Mouse (Mus musculus) kidney, adult 2 months (tissue): ENCODE results near the gene Egfl7. TPM values are rescaled to one million over a fixed set of nuclear protein-coding genes. Genes with fewer than 3 reads are reported as not detected.

Source experiments
- DNase-seq: peaks from one replicate; pipeline ENCODE4 v3.0.0; 2021
- H3K27ac ChIP-seq: fragments of 200-500 bp; 2 replicates; pipeline ENCODE4 v1.5.1; 2012; ENCODE audit warnings: low read depth, low read length, control low read depth, inconsistent platforms; ENCODE audit not compliant: insufficient read depth
- H3K27me3 ChIP-seq: fragments of 200-500 bp; replicated peaks from 2 replicates; pipeline ENCODE4 v1.6.1; 2012; ENCODE audit warnings: mild to moderate bottlenecking, moderate library complexity, low read length, inconsistent platforms; ENCODE audit not compliant: control insufficient read depth, insufficient read depth
- H3K36me3 ChIP-seq: fragments of 200-500 bp; 2 replicates; pipeline ENCODE4 v1.6.1; 2012; ENCODE audit warnings: mild to moderate bottlenecking, moderate library complexity, low read length, inconsistent platforms; ENCODE audit not compliant: control insufficient read depth, insufficient read depth
- H3K4me1 ChIP-seq: fragments of 200-500 bp; 2 replicates; pipeline ENCODE4 v1.6.1; 2011; ENCODE audit warnings: low read length; ENCODE audit not compliant: control insufficient read depth, insufficient read depth
- H3K4me3 ChIP-seq: fragments of 200-500 bp; 2 replicates; pipeline ENCODE4 v1.5.1; 2011; ENCODE audit warnings: mild to moderate bottlenecking, low read depth, low read length, control low read depth; ENCODE audit not compliant: insufficient read depth
- CTCF ChIP-seq: fragments of 200-500 bp; conservative IDR thresholded peaks from 2 replicates; pipeline ENCODE4 v1.5.1; 2011; ENCODE audit warnings: low read depth, mild to moderate bottlenecking, control low read depth, low read length, moderate library complexity, mixed read lengths; ENCODE audit not compliant: insufficient read depth, insufficient read length
- POLR2A ChIP-seq: fragments of 200-500 bp; IDR thresholded peaks from one replicate; pipeline ENCODE4 v1.6.1; 2011; ENCODE audit warnings: low read depth, low read length, control low read depth
- WGBS: fragments of 180-500 bp; shearing (Covaris S2); methylation state at CpG from one replicate; pipeline ENCODE4 v1.1.7; 2018; 5-methylcytosine and 5-hydroxymethylcytosine counted together
- polyA plus RNA-seq: library from polyadenylated mRNA; depleted of rRNA; stranded (reverse); fragments of >200 nt; gene quantifications from 2 replicates; pipeline ENCODE4 v1.2.3, GENCODE M21; 2012

Gene Egfl7
- polyA plus RNA-seq, 1 experiment, result 297 TPM

DNA sequence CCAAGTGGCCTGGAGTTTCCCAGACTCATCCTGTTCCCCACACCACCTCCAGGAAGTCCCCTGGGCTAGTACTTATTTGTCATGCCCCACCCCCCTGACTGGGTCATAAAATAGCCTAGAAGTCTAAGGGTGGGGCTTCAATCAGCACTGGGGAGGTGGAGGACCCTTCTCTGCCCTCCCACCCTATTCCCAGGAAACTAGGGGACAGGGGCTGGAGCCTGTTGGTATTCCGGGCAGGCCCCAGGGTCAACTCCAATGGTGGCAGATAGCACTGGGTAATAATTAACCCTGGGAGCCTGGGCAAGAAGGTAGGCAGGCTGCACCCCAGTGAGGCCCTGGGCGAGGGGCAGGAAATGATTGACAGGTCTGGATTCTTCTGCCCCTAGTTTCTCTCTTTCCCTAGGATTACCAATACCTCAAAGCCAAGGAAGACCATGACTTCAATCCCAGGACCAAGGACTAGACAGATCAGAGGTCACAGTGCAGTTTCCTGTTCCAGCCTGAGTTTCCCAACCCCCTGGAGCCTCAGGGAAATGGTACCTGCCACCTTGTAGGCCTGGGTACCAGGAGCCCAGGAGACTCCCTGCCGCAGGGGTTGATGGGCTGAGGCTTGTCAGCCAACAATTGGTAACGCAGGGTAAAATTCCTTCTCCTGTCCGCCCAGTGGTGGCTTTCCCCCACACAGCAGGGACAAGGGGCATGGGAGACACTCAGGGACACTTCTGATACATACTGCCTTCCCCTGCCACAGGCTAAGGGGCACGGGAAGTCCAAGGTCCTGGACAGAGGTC is 15.3 kb downstream of the Egfl7 start:
- Histone ChIP-seq H3K27ac (peak overlapping the region; percentile 62), H3K4me1 (peaks cover 22% of the 10 kb centered on the region), H3K4me3 (no peak overlapping the region), H3K36me3 (no peaks in the 10 kb centered on the region; the same call in 1 of the 2 replicates), H3K27me3 (no peaks in the 10 kb centered on the region)
- TF ChIP-seq POLR2A, result no peak
- 0 out of 2 replicates have a peak, but pooled peaks have one; percentile 5 for TF ChIP-seq CTCF
- DNase-seq, result peak; percentile 90
- 27% methylated on average over 6 of the region's 6 CpGs for WGBS

DNA sequence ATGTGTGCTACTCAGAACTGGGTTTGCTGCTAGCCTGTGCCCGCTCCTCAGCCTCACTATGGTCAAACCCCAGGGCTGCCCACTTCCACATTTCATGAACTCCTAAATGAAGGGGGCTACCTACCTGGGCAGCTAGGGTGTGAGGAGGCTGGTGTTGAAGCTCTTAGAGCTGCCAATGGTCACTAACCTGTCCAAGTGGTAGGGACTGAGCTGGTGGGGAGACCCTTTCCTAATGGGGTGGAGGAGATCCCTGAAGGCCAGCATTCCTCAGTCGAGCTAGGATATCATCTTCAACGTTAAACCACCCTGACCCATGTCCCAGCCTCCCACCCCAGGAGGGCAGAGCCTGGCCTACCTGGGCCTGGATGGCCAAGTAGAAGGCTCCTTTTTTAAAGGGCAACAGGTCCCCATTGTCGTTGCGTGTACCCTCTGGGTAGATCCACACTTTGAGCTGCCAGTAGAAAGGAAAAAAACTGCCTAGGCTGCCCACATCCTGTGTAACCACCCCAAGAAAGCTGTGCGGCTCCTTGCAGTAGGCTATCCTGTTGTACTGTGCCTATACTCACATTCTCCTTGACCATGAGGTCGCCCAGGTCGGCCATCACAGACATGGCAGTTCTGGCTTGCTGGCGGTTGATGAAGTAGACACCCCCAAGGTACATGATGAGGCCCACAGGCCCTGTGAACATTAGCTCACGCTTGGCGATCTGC is 16.1 kb downstream of the Egfl7 start:
- no peak for TF ChIP-seq CTCF
- no peak for TF ChIP-seq POLR2A
- H3K4me1 ChIP-seq, result peaks cover 28% of the 10 kb centered on the region
- H3K36me3 ChIP-seq, result no peaks in the 10 kb centered on the region; the same call in 1 of the 2 replicates
- no peak for DNase-seq
- no peak overlapping the region for H3K4me3 ChIP-seq
- H3K27ac ChIP-seq, result peak overlapping the region; percentile 62
- H3K27me3 ChIP-seq, result no peaks in the 10 kb centered on the region
- 69% methylated on average over 11 of the region's 11 CpGs for WGBS

DNA sequence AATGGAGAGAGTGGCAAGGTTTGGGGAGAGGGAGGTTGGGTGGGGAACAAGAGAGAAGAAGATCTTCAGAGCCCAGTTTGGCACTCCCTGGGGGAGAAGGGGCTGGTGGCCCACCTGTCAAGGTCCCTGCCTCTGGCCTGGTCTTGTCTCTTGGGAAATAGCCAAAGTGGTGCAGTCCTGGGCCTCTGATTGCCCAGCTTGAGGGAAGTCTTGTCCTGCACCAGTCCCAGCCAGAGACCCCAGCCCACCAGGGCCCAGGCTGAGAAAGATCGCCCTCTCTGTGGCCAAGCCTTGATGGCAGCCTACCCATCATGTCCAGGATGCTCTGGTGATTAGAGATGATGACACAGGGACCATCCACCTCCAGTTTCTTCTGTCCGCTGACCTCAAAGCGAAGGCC is 17.1 kb downstream of the Egfl7 start:
- DNase-seq, result no peak
- H3K27me3 ChIP-seq, result no peaks in the 10 kb centered on the region
- WGBS, result 91% methylated on average over 3 of the region's 3 CpGs
- no peak overlapping the region for H3K4me3 ChIP-seq
- TF ChIP-seq POLR2A (no peak), CTCF (no peak)
- peaks cover 28% of the 10 kb centered on the region for H3K4me1 ChIP-seq
- H3K27ac ChIP-seq, result no peak overlapping the region
- no peaks in the 10 kb centered on the region; the same call in 1 of the 2 replicates for H3K36me3 ChIP-seq

DNA sequence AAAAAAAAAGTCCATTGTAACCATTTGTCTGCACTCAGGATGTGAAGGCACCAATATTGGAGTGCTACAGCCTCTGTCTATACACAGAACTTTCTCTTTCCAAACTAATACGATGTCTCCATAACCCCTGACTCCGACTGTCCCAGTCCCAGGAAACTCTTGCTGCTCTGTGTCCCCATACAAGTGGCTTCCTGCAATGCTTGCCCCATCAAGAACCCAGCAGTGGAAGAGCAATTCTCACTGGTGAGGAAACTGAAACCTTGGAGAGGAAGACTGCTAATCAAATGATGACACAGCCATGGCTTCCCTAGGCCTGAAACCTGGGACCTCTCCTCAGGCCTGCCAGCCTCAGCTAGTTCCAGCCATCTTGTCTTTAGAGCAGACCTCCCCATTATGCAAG is 18.0 kb downstream of the Egfl7 start:
- TF ChIP-seq POLR2A (no peak), CTCF (no peak)
- Histone ChIP-seq H3K27me3 (no peaks in the 10 kb centered on the region), H3K4me3 (no peak overlapping the region), H3K27ac (no peak overlapping the region), H3K4me1 (peaks cover 28% of the 10 kb centered on the region), H3K36me3 (no peaks in the 10 kb centered on the region; the same call in 1 of the 2 replicates)
- DNase-seq, result no peak
- 78% methylated on average over 2 of the region's 2 CpGs for WGBS

DNA sequence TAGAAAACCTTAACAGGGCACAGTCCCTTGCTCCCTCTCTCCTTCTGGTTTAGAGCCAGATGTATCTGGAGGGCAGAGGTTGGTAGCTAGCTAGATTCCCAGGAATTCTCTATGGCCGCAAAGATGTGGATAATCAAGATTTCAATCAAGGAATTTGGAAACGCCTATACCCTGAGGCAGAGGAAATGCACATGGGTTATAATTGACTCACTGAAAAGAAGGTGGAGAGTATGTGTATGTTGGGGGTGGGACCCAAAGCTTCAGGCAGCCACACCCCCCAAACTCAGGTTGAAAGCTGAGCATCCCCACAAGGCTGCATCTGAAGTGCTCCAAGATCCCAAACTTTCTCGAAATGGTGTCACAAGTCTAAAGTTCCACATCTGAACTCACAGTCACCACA is 18.6 kb downstream of the Egfl7 start:
- 60% methylated on average over 3 of the region's 3 CpGs for WGBS
- DNase-seq, result no peak
- H3K27ac ChIP-seq, result no peak overlapping the region
- no peaks in the 10 kb centered on the region for H3K27me3 ChIP-seq
- no peak overlapping the region for H3K4me3 ChIP-seq
- TF ChIP-seq CTCF, result no peak
- TF ChIP-seq POLR2A, result no peak
- peaks cover 28% of the 10 kb centered on the region for H3K4me1 ChIP-seq
- H3K36me3 ChIP-seq, result no peaks in the 10 kb centered on the region

DNA sequence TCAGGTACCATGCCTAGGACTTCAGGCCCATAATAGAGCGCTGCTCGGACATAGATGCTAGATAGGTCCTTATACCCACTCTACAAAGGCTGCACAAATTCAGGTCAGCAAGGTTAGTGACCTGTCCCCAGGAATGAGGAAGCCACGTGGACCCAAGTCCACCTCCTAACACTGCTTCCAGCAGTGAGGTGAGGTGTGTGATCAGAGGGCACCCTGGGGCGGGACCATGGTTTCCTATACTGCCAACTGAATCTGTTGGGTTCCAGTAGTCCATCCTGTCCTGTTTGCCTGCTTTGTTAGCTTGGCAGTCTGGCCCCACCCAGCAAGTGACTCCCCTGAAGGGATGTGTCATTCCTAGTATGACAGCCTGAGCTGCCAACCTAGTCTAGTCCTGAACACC is 20.2 kb downstream of the Egfl7 start:
- peak; percentile 73 for DNase-seq
- H3K27ac ChIP-seq, result no peak overlapping the region
- no peaks in the 10 kb centered on the region for H3K36me3 ChIP-seq
- H3K27me3 ChIP-seq, result no peaks in the 10 kb centered on the region
- TF ChIP-seq POLR2A, result no peak
- TF ChIP-seq CTCF, result no peak
- H3K4me1 ChIP-seq, result peaks cover 23% of the 10 kb centered on the region
- H3K4me3 ChIP-seq, result no peak overlapping the region
- WGBS, result 70% methylated on average over 4 of the region's 4 CpGs

DNA sequence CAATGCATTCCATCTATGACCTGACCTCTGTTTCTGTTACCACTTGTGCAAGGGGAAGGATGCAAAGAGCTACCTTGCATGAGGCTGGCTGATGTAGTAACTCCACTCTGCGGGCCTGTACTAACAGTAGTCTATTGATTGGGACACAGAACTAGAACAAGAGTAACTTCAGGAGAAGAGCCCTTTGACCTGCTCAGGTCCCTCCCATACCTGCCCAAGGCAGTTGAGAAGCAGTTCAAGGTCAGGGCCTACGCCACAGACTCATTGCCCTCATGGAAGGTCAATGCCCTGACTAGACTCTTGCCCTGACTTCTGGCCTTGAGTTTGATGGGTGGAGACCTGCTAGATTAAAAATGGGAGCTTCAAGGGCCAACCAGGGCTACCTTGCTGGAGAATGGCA is 20.9 kb downstream of the Egfl7 start:
- peak; percentile 50 for DNase-seq
- Histone ChIP-seq H3K4me1 (peaks cover 17% of the 10 kb centered on the region), H3K36me3 (no peaks in the 10 kb centered on the region), H3K4me3 (no peak overlapping the region), H3K27me3 (no peaks in the 10 kb centered on the region), H3K27ac (no peak overlapping the region)
- TF ChIP-seq CTCF, result no peak
- TF ChIP-seq POLR2A, result no peak
- 75% methylated on average over 2 of the region's 2 CpGs for WGBS

DNA sequence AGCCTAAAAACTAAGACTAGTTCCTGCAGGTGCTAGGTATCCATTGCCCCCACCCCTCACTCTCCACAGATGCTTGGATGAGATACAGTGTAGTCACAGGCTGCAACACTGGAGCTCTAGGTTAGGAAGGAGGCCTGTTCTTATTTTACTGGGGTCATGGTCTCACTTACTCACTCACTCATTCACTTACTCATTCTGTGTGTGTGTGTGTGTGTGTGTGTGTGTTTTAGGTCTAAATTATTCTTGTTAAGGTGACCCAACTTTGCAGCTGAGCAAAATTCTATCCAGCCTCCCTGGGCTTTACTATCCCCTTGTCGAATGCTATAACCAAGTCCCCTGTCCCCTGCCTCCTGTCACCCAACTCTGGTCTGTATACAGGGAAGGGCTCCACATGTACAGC is 21.8 kb downstream of the Egfl7 start:
- no peak for DNase-seq
- 93% methylated on average over 1 of the region's 1 CpGs for WGBS
- H3K4me1 ChIP-seq, result peaks cover 15% of the 10 kb centered on the region
- H3K27me3 ChIP-seq, result no peaks in the 10 kb centered on the region
- H3K4me3 ChIP-seq, result no peak overlapping the region
- no peak overlapping the region for H3K27ac ChIP-seq
- TF ChIP-seq CTCF (no peak), POLR2A (no peak)
- H3K36me3 ChIP-seq, result no peaks in the 10 kb centered on the region
